Mouse (Mus musculus): ENCODE data around the gene Rps18.

DNA sequence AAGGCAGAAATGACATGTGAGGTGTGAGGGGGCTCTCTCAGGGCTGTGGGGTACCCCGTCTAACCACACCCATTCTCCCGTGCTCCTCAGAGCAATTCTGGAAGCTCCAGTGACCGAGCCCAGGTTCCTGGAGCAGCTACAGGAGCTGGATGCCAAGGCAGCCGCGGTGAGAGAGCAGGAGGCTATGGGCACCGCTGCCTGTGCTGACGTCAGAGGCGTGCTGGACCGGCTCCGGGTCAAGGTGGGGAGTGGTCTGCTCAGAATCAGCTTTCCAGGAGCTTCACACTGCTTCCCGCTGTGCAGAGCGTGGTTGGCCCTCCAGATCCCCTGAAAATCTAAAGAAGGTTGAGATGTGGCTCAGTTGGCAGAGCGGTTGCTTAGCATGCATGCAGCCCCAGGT is 3.3 kb upstream of the Rps18 start:
- TF ChIP-seq CTCF (IDR thresholded peaks at IDR 0.05; ENCODE audit: low read depth) = no peak
- TF ChIP-seq EP300 (IDR thresholded peaks at IDR 0.05; ENCODE audit: low read depth) = no peak

Data from liver, embryonic 14.5 days (tissue).